Mouse (Mus musculus) neural tube, embryonic 11.5 days (tissue): ENCODE data around the gene Ccnq. TPM values are rescaled to one million over a fixed set of nuclear protein-coding genes. Genes with fewer than 3 reads are reported as not detected.

Experiments used
- ATAC-seq: fragments of 200-750 bp; cut with Nextera tagmentation; 2 replicates; pipeline ENCODE4 v1.8.0; 2017; ENCODE audit warnings: moderate number of reproducible peaks, mild to moderate bottlenecking, moderate TSS enrichment, moderate library complexity; ENCODE audit not compliant: insufficient read depth, low FRiP score, low TSS enrichment
- DNase-seq: peaks from one replicate; pipeline ENCODE4 v3.0.0-alpha.2; 2015; ENCODE audit warnings: low spot score
- H3K27ac ChIP-seq: fragments of 300-500 bp; sonication (generic); 2 replicates; pipeline ENCODE4 v1.5.1; 2014; ENCODE audit warnings: low read depth, mild to moderate bottlenecking, low read length
- H3K27me3 ChIP-seq: fragments of 300-500 bp; sonication (generic); 2 replicates; pipeline ENCODE4 v1.6.1; 2014; ENCODE audit warnings: mild to moderate bottlenecking, low read length, mixed read lengths; ENCODE audit not compliant: control insufficient read depth, insufficient read depth
- H3K36me3 ChIP-seq: fragments of 300-500 bp; sonication (generic); 2 replicates; pipeline ENCODE4 v1.6.1; 2014; ENCODE audit warnings: mild to moderate bottlenecking, low read length, moderate library complexity, mixed read lengths; ENCODE audit not compliant: control insufficient read depth, insufficient read depth
- H3K4me1 ChIP-seq: fragments of 300-500 bp; sonication (generic); 2 replicates; pipeline ENCODE4 v1.6.1; 2014; ENCODE audit warnings: low read length, mixed read lengths; ENCODE audit not compliant: control insufficient read depth, insufficient read depth
- H3K4me2 ChIP-seq: fragments of 300-500 bp; sonication (generic); 2 replicates; pipeline ENCODE4 v1.6.1; 2014; ENCODE audit warnings: low read depth, mild to moderate bottlenecking, moderate library complexity
- H3K4me3 ChIP-seq: fragments of 300-500 bp; sonication (generic); 2 replicates; pipeline ENCODE4 v1.5.1; 2014; ENCODE audit warnings: low read depth, low read length
- H3K9ac ChIP-seq: fragments of 300-500 bp; sonication (generic); 2 replicates; pipeline ENCODE4 v1.6.1; 2014; ENCODE audit warnings: mild to moderate bottlenecking, low read length
- H3K9me3 ChIP-seq: fragments of 300-500 bp; sonication (generic); 2 replicates; pipeline ENCODE4 v1.6.1; 2016; ENCODE audit warnings: low read length; ENCODE audit not compliant: control insufficient read depth
- WGBS: fragments of 180-500 bp; shearing (Covaris S2); extraction: QIAGEN DNeasy Blood & Tissue Kit; methylation state at CpG from one replicate; pipeline ENCODE4 v1.1.7; 2014; 5-methylcytosine and 5-hydroxymethylcytosine counted together
- microRNA-seq: library from miRNA; unstranded; fragments of <30 nt; microRNA quantifications from one replicate; pipeline ENCODE4, GENCODE M21; 2016
- polyA plus RNA-seq: library from polyadenylated mRNA; unstranded; fragments of >200 nt; fragmentation: Nextera tagmentation; extraction: Ambion mirVana; gene quantifications from 2 replicates; pipeline ENCODE4 v1.2.1, GENCODE M21; 2014

Ccnq gene
- polyA plus RNA-seq, 1 experiment from 2014 or later = 38.9 TPM

GRCm38 (mm10) chr11:78702319-78702718 lies 49.2 kb downstream of the Ccnq start:
- WGBS = 70% methylated on average over 3 of the region's 3 CpGs
- H3K9ac ChIP-seq = no peak overlapping the region
- no peak for ATAC-seq

More at GRCm38 (mm10) chr11:78702319-78702718, 49.2 kb downstream of the Ccnq start:
- Histone ChIP-seq H3K27me3 (no peaks in the 10 kb centered on the region), H3K27ac (no peak overlapping the region), H3K4me2 (no peak overlapping the region), H3K4me3 (no peak overlapping the region), H3K4me1 (no peaks in the 10 kb centered on the region), H3K36me3 (no peaks in the 10 kb centered on the region), H3K9me3 (no peaks in the 10 kb centered on the region)
- no peak for DNase-seq

Small RNA genes lying within 50 kb of the gene (microRNA-seq; reads per million reads assigned to microRNA genes)
- not detected for gene Gm23840

Other genes starting within 250 kb of the Ccnq start
- not detected in 2 replicates for gene Sebox, start 248.3 kb downstream of the Ccnq start, polyA plus RNA-seq
- 81.8 and 87.3 TPM in 2 replicates for gene Tmem199, start 239.6 kb downstream of the Ccnq start, polyA plus RNA-seq
- gene Poldip2, start 239.5 kb downstream of the Ccnq start, polyA plus RNA-seq = 156 and 158 TPM in 2 replicates
- 70.0 and 71.2 TPM in 2 replicates for gene Tnfaip1, start 215.4 kb downstream of the Ccnq start, polyA plus RNA-seq
- gene Ift20, start 215.4 kb downstream of the Ccnq start, polyA plus RNA-seq = 99.7 and 110 TPM in 2 replicates
- gene Tmem97, start 201.0 kb downstream of the Ccnq start, polyA plus RNA-seq = 69.3 and 75.1 TPM in 2 replicates
- gene Nlk, start 54.4 kb downstream of the Ccnq start, polyA plus RNA-seq = 25.3 and 26.9 TPM in 2 replicates
- 16.6 and 21.6 TPM in 2 replicates for gene Lyrm9, start 74.9 kb upstream of the Ccnq start, polyA plus RNA-seq
- 1.4 and 1.6 TPM in 2 replicates for gene Nos2, start 169.1 kb upstream of the Ccnq start, polyA plus RNA-seq
- gene Lgals9, start 233.2 kb upstream of the Ccnq start, polyA plus RNA-seq = 5.9 and 7.6 TPM in 2 replicates